Mouse (Mus musculus): ENCODE data around the gene P4ha1. TPM values are rescaled to one million over a fixed set of nuclear protein-coding genes. Genes with fewer than 3 reads are reported as not detected.

Gene P4ha1
- total RNA-seq, 2 experiments from 2014 or later: 33.9 to 37.1 TPM

DNA sequence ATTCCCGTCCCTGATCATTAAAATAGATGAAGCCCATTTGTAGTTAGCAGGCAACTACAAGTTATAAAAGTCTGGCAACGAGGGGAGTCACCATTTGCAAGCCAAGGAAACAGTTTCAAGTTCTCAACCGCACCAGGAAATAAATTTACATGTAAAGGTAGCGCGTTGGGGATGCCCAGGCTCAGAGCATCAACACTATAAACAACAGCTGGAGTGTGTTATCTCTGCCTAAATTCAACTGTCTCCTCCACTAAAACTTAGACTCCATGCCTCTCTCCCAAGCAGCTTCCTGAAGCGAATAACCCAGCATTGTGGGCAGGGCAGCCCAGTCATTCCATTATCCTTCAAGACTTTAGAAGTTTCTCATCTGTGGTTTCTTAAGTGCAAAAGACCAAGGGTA lies 85.4 kb downstream of the P4ha1 start:
- no peak for DNase-seq (ENCODE audit: low spot score in 2 of 2)
- intact Hi-C loops (cut with DNase I): no loop called here

DNA sequence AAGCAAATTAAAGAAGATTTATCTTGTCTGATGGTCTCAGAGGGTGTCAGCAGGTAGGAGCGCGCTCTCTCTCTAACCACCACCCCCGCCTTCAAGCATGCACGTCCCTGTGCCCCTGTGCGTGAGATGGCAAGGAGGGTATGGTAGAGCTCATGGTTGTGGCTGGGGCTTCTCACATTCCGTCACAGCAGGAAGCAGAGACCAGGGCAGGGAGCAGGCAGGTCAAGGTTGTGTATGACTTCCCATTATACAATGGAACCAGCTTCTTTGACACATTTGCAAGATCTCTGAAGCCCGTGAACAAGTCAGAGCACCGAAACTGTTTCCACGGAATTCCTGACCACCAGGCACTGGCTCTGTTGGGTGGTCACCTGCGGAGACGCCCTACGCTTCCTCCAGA lies 87.2 kb downstream of the P4ha1 start:
- no peak for DNase-seq (ENCODE audit: low spot score in 2 of 2)
- intact Hi-C loops (cut with DNase I): no loop called here

DNA sequence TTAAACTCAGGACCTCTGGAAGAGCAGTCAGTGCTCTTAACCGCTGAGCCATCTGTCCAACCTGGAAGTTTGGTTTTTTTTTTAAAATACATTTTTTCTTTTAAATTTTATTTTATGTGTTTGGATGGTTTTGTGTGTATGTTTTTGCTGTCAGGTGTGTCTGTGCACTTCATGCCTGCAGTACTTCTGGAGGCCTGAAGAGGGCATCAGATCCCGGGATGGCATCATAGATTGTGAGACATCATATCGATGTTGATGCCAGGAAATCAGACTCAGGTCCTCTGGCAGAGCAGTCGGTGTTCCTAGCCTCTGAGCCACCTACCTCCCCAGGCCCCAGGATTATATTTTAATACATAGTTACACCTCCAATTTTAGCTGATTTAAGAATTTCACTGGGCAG lies 90.6 kb downstream of the P4ha1 start:
- no peak for DNase-seq (ENCODE audit: low spot score in 2 of 2)
- intact Hi-C loops (cut with DNase I): no loop called here

DNA sequence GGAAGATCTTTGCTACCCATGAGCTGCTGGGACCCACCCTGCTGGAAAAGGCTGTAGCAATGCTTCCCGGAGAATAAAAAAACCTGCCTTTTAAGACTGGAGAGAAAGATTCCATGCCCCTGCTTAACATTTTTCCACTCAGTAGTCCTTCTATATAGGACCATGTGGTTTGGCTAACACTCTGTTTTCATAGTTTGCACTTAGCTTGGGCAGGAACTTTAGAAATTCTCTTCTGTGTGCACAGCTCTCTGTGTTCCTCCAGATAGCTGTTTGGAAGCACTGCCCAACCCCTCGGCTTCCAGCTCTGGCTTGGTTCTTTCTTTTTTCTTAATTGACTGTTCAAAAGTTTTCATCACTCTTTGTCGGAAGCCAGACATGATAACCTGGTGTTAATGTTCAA lies 93.5 kb downstream of the P4ha1 start:
- no peak for DNase-seq (ENCODE audit: low spot score in 2 of 2)
- intact Hi-C loops (cut with DNase I): no loop called here

DNA sequence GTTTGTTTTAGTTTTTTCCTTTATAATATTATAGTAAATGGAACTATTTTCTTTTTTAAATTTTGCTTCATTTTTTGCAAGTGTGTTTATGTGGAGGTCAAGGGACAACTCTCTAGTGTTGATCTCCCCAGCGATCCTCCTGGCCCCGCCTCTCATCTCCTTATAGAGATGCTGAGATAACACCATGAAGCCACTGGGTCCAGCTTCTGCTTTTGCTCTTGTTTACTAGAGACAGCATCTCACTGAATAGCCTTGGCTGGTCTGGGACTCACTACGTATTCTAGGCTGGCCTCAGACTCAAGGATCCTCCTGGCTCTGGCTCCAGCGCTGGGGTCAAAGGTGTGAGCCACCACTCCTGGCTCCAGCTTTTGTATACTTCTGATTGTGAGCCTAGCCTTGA lies 96.4 kb downstream of the P4ha1 start:
- DNase-seq (ENCODE audit: low spot score in 2 of 2): no peak
- intact Hi-C loops (cut with DNase I): no loop called here

Other genes with a start within 250 kb of the P4ha1 start
- gene Sept10, start 101.4 kb upstream of the P4ha1 start, total RNA-seq (2021): 1 to 10 TPM; 7.4 to 9.5 TPM
- gene Sowahc, start 101.3 kb upstream of the P4ha1 start, total RNA-seq (2021): 1 to 10 TPM; 7.9 to 9.7 TPM
- 10 to 100 TPM; 42.2 to 44.7 TPM for gene Gm10273, start 72.3 kb downstream of the P4ha1 start, total RNA-seq (2021)
- not detected for gene Pla2g12b, start 80.4 kb downstream of the P4ha1 start, total RNA-seq (2021)
- gene Oit3, start 118.5 kb downstream of the P4ha1 start, total RNA-seq (2021): under 1 TPM in 1 of 2 experiments, not detected in 1; 0.20 TPM

All from left cerebral cortex, postnatal 14 days (tissue).